Mouse (Mus musculus): ENCODE results near the gene Gpt2. TPM values are rescaled to one million over a fixed set of nuclear protein-coding genes. Genes with fewer than 3 reads are reported as not detected.

Gene Gpt2
- polyA plus RNA-seq, 1 experiment from 2014 or later = 62.5 TPM

DNA sequence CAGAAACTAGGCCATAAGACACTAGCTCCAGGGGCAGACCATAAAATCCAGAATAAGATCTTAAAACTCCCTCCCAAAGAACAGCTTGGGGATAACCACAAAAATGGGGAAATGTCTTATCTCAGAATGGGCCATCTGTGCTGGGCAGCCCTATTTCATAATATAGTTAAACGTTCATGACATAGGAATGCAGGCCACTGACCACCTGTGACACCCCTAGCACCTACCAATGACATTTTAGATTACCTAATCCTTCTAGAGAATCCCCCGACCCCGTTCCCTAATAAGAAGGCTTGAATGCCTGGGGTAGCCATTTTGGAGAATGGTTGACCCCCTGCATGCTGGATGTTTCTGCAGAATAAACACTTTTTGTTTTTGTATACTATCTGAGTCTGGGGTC is 17.5 kb upstream of the Gpt2 start:
- Histone ChIP-seq H3K9ac (ENCODE audit: low read length) (no peak overlapping the region), H3K36me3 (ENCODE audit: control insufficient read depth, insufficient read depth, low read length) (no peaks in the 10 kb centered on the region), H3K27ac (replicated peaks; ENCODE audit: low read depth, low read length) (no peak overlapping the region), H3K27me3 (ENCODE audit: control insufficient read depth, insufficient read depth, low read length) (no peaks in the 10 kb centered on the region), H3K9me3 (ENCODE audit: control insufficient read depth, low read length) (no peaks in the 10 kb centered on the region), H3K4me2 (ENCODE audit: low read depth, severe bottlenecking) (no peak overlapping the region), H3K4me3 (ENCODE audit: low read depth, low read length) (no peak overlapping the region), H3K4me1 (ENCODE audit: control insufficient read depth, insufficient read depth, low read length) (no peaks in the 10 kb centered on the region)
- DNase-seq (ENCODE audit: low spot score) (no peak), ATAC-seq (ENCODE audit: insufficient number of reproducible peaks, low FRiP score, low TSS enrichment, low read depth) (no peak)
- 85% methylated on average over 3 of the region's 3 CpGs for WGBS

DNA sequence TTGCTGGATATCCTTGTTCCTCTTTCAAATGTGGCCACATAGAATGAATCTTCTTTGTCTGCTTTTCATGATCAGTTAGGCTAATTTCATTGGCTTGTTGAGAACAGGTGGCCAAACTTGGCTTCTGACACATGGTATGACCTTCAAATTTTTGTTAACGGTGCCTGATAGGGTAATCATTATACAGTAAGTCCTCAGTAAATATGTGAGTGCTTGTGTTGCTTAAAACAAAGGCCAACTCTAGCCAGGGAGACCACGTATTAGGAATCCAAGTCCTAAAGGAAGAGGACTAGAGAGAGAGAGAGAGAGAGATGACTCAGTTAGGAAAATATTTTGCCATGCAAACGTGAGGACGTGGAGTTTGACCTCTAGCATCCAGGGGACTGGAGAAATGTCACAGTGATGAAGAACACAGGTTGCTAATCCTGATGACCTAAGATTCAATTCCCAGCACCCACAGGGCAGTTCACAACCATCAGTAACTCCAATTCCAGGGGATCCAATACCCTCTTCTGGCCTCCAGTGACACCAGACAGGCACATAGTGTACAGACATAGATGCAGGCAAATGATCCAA is 15.3 kb upstream of the Gpt2 start:
- no peak for ATAC-seq (ENCODE audit: insufficient number of reproducible peaks, low FRiP score, low TSS enrichment, low read depth)

DNA sequence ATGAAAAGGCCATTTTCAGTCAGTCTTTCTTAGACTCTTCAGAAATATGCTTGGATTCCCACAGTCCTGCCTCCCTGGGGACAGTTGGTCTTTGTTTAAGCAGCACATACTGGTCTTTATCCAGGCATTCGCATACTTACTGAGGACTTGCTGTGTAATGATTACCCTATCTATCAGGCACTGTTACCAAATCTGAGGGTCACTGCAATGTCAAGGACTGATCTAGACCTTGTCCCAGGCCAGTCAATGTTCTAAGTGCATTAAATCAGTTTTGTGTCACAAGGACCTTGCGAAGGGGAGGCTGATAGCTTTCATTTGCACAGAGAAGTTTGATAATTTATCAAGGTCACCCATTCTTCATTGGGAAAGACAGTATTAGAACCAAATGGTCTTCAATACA is 14.0 kb upstream of the Gpt2 start:
- Histone ChIP-seq H3K27ac (replicated peaks; ENCODE audit: low read depth, low read length) (no peak overlapping the region), H3K4me3 (ENCODE audit: low read depth, low read length) (no peak overlapping the region), H3K36me3 (ENCODE audit: control insufficient read depth, insufficient read depth, low read length) (no peaks in the 10 kb centered on the region), H3K9me3 (ENCODE audit: control insufficient read depth, low read length) (no peaks in the 10 kb centered on the region), H3K4me1 (ENCODE audit: control insufficient read depth, insufficient read depth, low read length) (peaks cover 4% of the 10 kb centered on the region; the same call in 1 of the 2 replicates), H3K4me2 (ENCODE audit: low read depth, severe bottlenecking) (no peak overlapping the region), H3K9ac (ENCODE audit: low read length) (no peak overlapping the region), H3K27me3 (ENCODE audit: control insufficient read depth, insufficient read depth, low read length) (no peaks in the 10 kb centered on the region)
- ATAC-seq (ENCODE audit: insufficient number of reproducible peaks, low FRiP score, low TSS enrichment, low read depth) = no peak
- WGBS = 94% methylated on average over 2 of the region's 2 CpGs
- no peak for DNase-seq (ENCODE audit: low spot score)

More for the DNA sequence above, 15.3 kb upstream of the Gpt2 start:
- 77% methylated on average over 4 of the region's 4 CpGs for WGBS
- DNase-seq (ENCODE audit: low spot score) = no peak
- H3K9ac ChIP-seq (ENCODE audit: low read length) = no peak overlapping the region
- no peak overlapping the region for H3K4me2 ChIP-seq (ENCODE audit: low read depth, severe bottlenecking)
- H3K9me3 ChIP-seq (ENCODE audit: control insufficient read depth, low read length) = no peaks in the 10 kb centered on the region
- no peak overlapping the region for H3K27ac ChIP-seq (replicated peaks; ENCODE audit: low read depth, low read length)
- H3K36me3 ChIP-seq (ENCODE audit: control insufficient read depth, insufficient read depth, low read length) = no peaks in the 10 kb centered on the region
- no peaks in the 10 kb centered on the region for H3K27me3 ChIP-seq (ENCODE audit: control insufficient read depth, insufficient read depth, low read length)
- H3K4me1 ChIP-seq (ENCODE audit: control insufficient read depth, insufficient read depth, low read length) = peaks cover 4% of the 10 kb centered on the region; the same call in 1 of the 2 replicates
- H3K4me3 ChIP-seq (ENCODE audit: low read depth, low read length) = no peak overlapping the region

DNA sequence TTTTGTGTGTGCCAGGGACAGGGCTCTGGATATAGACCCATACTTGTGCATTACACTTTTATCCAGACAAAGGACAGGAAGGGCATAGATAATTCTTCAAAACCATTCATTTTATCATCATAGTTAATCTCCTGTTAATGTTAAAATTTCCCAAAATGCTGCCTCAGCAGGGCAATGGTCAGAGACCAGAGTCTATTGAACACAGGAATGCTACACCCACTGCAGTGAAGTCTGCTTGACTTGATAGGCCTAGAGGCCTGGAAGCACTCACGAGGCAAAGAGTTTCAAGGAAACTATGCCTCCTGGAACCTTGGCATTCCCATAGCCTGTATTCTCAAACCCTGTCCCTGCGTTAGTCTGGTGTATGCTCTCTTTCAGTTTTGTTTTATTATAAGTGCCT is 12.7 kb upstream of the Gpt2 start:
- no peaks in the 10 kb centered on the region for H3K9me3 ChIP-seq (ENCODE audit: control insufficient read depth, low read length)
- H3K4me1 ChIP-seq (ENCODE audit: control insufficient read depth, insufficient read depth, low read length) = peaks cover 4% of the 10 kb centered on the region; the same call in 1 of the 2 replicates
- no peak overlapping the region for H3K9ac ChIP-seq (ENCODE audit: low read length)
- H3K4me2 ChIP-seq (ENCODE audit: low read depth, severe bottlenecking) = no peak overlapping the region
- DNase-seq (ENCODE audit: low spot score) (no peak), ATAC-seq (ENCODE audit: insufficient number of reproducible peaks, low FRiP score, low TSS enrichment, low read depth) (no peak)
- H3K4me3 ChIP-seq (ENCODE audit: low read depth, low read length) = no peak overlapping the region
- no peaks in the 10 kb centered on the region for H3K36me3 ChIP-seq (ENCODE audit: control insufficient read depth, insufficient read depth, low read length)
- no peaks in the 10 kb centered on the region for H3K27me3 ChIP-seq (ENCODE audit: control insufficient read depth, insufficient read depth, low read length)
- 92% methylated on average over 2 of the region's 2 CpGs for WGBS
- no peak overlapping the region for H3K27ac ChIP-seq (replicated peaks; ENCODE audit: low read depth, low read length)

DNA sequence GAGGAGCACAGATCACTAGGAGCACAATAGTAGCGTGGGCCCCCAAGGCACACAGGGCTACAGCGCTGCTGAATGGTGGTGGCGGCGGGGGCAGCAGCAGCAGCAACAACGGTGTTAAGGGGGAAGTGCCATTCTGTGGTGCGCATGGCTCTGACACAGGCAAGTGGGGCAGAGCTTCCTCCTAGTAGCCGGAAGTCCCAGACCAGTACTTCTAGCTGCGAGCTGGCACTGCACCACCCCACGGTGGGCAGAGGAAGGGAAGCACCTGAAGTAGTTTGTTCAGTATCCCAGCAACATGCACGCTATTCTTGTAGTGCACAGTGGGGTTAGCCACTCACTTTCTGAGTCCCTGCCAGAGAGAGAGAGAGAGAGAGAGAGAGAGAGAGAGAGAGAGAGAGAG is 10.5 kb upstream of the Gpt2 start:
- Histone ChIP-seq H3K9ac (ENCODE audit: low read length) (no peak overlapping the region), H3K4me1 (ENCODE audit: control insufficient read depth, insufficient read depth, low read length) (peaks cover 4% of the 10 kb centered on the region; the same call in 1 of the 2 replicates), H3K36me3 (ENCODE audit: control insufficient read depth, insufficient read depth, low read length) (no peaks in the 10 kb centered on the region), H3K27me3 (ENCODE audit: control insufficient read depth, insufficient read depth, low read length) (no peaks in the 10 kb centered on the region), H3K9me3 (ENCODE audit: control insufficient read depth, low read length) (no peaks in the 10 kb centered on the region), H3K27ac (replicated peaks; ENCODE audit: low read depth, low read length) (no peak overlapping the region), H3K4me3 (ENCODE audit: low read depth, low read length) (no peak overlapping the region), H3K4me2 (ENCODE audit: low read depth, severe bottlenecking) (0 out of 2 replicates have a peak overlapping the region, but pooled peaks have one; percentile 1)
- WGBS = 32% methylated on average over 10 of the region's 10 CpGs
- no peak for DNase-seq (ENCODE audit: low spot score)
- no peak for ATAC-seq (ENCODE audit: insufficient number of reproducible peaks, low FRiP score, low TSS enrichment, low read depth)

DNA sequence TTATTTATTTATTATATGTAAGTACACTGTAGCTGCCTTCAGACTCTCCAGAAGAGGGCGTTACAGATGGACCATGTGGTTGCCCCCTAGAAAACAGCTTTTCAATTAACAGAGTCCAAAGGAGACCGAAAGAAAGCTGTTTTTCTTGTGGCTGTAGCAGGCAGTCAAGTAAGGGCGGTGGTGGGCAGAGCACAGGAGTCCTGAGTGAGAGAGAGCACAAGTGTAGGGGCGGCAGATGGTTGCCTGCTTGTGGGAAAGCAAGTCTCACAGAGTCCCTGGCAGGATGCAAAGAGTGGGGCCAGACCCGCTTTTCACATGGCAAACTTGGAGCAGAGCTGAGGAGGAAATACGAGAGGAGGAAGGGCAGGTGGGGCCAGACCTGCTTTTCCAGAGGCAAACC is 9.9 kb upstream of the Gpt2 start:
- no peak overlapping the region for H3K4me3 ChIP-seq (ENCODE audit: low read depth, low read length)
- no peaks in the 10 kb centered on the region for H3K27me3 ChIP-seq (ENCODE audit: control insufficient read depth, insufficient read depth, low read length)
- no peak overlapping the region for H3K4me2 ChIP-seq (ENCODE audit: low read depth, severe bottlenecking)
- WGBS = 50% methylated on average over 6 of the region's 6 CpGs
- H3K36me3 ChIP-seq (ENCODE audit: control insufficient read depth, insufficient read depth, low read length) = no peaks in the 10 kb centered on the region
- H3K9me3 ChIP-seq (ENCODE audit: control insufficient read depth, low read length) = no peaks in the 10 kb centered on the region
- no peak for DNase-seq (ENCODE audit: low spot score)
- H3K4me1 ChIP-seq (ENCODE audit: control insufficient read depth, insufficient read depth, low read length) = peaks cover 4% of the 10 kb centered on the region; the same call in 1 of the 2 replicates
- no peak for ATAC-seq (ENCODE audit: insufficient number of reproducible peaks, low FRiP score, low TSS enrichment, low read depth)
- no peak overlapping the region for H3K9ac ChIP-seq (ENCODE audit: low read length)
- no peak overlapping the region for H3K27ac ChIP-seq (replicated peaks; ENCODE audit: low read depth, low read length)

DNA sequence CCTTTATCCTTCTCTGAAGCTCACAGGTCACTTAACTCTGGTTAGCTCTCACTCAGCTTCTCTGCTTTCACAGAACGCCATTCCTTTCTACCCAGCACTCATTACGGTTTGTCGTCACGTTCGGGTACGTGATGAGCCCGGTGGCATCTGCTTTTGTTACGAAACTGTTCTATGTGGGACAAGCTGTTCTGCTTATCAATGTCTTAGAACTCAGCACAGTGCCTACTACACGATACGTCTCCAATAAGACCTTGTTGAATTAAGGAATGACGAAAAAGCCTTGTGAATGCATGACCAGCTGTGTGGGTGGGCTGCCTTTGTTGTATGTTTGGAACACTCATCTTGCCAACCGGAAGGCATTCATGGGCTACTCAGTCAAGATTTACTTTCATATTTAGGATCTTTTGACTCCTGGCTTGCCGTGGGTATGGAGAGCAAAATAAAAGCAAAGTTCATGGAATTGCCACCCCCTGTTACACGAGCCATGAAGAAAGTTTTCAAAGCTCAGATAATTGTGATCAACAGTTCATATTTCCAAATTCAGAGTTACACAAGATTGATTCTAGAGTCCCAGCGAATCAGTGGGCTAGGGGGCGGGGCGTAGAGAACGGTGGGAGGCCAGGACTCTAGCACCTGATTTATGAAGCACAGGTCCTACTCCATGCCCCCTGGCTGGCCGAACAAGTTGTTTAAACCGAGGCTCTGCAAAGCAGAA is 4.3 kb upstream of the Gpt2 start:
- WGBS = 80% methylated on average over 20 of the region's 20 CpGs
- Histone ChIP-seq H3K9ac (ENCODE audit: low read length) (no peak overlapping the region), H3K4me2 (ENCODE audit: low read depth, severe bottlenecking) (no peak overlapping the region), H3K4me1 (ENCODE audit: control insufficient read depth, insufficient read depth, low read length) (no peaks in the 10 kb centered on the region), H3K36me3 (ENCODE audit: control insufficient read depth, insufficient read depth, low read length) (no peaks in the 10 kb centered on the region), H3K27ac (replicated peaks; ENCODE audit: low read depth, low read length) (no peak overlapping the region), H3K9me3 (ENCODE audit: control insufficient read depth, low read length) (no peaks in the 10 kb centered on the region), H3K27me3 (ENCODE audit: control insufficient read depth, insufficient read depth, low read length) (no peaks in the 10 kb centered on the region), H3K4me3 (ENCODE audit: low read depth, low read length) (no peak overlapping the region)
- DNase-seq (ENCODE audit: low spot score) (no peak), ATAC-seq (ENCODE audit: insufficient number of reproducible peaks, low FRiP score, low TSS enrichment, low read depth) (no peak)

DNA sequence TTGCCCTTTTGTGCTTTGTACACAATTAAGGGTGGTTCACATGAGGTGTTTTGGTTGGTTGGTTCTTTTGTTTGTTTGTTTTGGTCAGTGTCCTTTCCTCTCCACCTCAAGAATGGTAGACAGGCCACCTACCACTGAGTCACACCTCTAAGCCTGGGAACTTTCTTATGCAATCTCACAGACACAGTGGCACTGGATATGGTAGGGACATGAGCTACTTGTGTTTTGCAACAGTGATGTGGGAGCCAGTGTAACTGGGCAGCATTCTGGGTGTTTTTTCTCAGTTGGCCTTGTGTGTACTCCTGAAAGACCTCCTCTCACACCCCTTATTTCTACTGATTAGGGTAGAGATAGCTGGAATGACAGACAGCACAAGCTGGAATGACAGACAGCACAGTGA is 3.7 kb upstream of the Gpt2 start:
- Histone ChIP-seq H3K36me3 (ENCODE audit: control insufficient read depth, insufficient read depth, low read length) (no peaks in the 10 kb centered on the region), H3K4me3 (ENCODE audit: low read depth, low read length) (no peak overlapping the region), H3K4me2 (ENCODE audit: low read depth, severe bottlenecking) (no peak overlapping the region), H3K9me3 (ENCODE audit: control insufficient read depth, low read length) (no peaks in the 10 kb centered on the region), H3K9ac (ENCODE audit: low read length) (no peak overlapping the region), H3K4me1 (ENCODE audit: control insufficient read depth, insufficient read depth, low read length) (0 out of 2 replicates have a peak, but pooled peaks cover 2% of the 10 kb centered on the region), H3K27me3 (ENCODE audit: control insufficient read depth, insufficient read depth, low read length) (no peaks in the 10 kb centered on the region), H3K27ac (replicated peaks; ENCODE audit: low read depth, low read length) (no peak overlapping the region)
- no peak for DNase-seq (ENCODE audit: low spot score)
- ATAC-seq (ENCODE audit: insufficient number of reproducible peaks, low FRiP score, low TSS enrichment, low read depth) = no peak

All from limb, embryonic 11.5 days (tissue).